Mouse (Mus musculus): ENCODE data around the gene Esrp2.

The Esrp2 gene

GRCm38 (mm10) chr8:106123443-106123842 lies 13.3 kb downstream of the Esrp2 start:
- no peak for DNase-seq (ENCODE audit: low spot score)

GRCm38 (mm10) chr8:106115897-106116296 lies 20.9 kb downstream of the Esrp2 start:
- DNase-seq (ENCODE audit: low spot score), result no peak

DNA sequence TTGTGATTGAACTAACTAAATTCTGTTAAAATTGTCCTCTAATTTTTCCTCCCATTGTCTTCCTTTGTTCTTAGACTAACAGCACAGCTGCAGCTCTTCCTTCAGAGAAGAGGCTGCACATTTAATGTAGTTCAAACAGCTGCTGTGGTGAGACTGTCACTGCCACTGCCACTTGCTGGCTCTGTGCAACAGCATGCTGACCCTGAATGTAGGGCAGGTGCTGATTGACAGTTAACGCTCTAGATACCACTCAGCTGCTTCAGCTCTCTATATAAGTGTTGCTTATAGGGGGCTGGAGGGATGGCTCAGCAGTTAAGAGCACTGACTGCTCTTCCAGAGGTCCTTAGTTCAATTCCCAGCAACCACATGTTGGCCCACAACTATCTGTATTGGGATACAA lies 24.3 kb downstream of the Esrp2 start:
- no peak for DNase-seq (ENCODE audit: low spot score)

- no peak for DNase-seq (ENCODE audit: low spot score)
These were observed 24.7 kb downstream of the Esrp2 start for GRCm38 (mm10) chr8:106112041-106112440.

GRCm38 (mm10) chr8:106108729-106109128 lies 28.0 kb downstream of the Esrp2 start:
- no peak for DNase-seq (ENCODE audit: low spot score)

- DNase-seq (ENCODE audit: low spot score), result no peak
These were observed 28.7 kb downstream of the Esrp2 start for GRCm38 (mm10) chr8:106108080-106108479.

DNA sequence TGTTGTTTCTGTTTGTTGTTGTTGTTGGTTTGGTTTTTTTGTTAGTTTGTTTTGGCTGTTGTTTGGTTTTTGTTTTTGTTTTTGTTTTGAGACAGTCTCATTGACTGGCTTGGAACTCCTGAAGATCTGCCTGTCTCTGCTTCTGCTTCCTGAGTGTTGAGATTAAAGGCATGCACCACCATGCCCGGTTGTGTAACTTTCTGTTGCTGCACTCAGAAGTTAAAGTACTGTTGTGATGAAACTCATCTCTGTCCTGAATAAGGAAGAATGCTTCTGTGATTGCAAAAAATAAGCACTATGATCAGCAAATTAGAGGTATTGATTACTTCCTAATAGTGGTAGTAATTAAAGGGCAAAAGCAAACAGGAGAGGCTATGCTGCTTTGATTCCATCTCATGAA lies 30.6 kb downstream of the Esrp2 start:
- DNase-seq (ENCODE audit: low spot score), result no peak

GRCm38 (mm10) chr8:106103888-106104287 lies 32.9 kb downstream of the Esrp2 start:
- no peak for DNase-seq (ENCODE audit: low spot score)

GRCm38 (mm10) chr8:106102321-106102720 lies 34.5 kb downstream of the Esrp2 start:
- DNase-seq (ENCODE audit: low spot score), result no peak
